Mouse (Mus musculus) heart, embryonic 10.5 days (tissue): ENCODE measurements around the gene Mpv17l2. TPM values are rescaled to one million over a fixed set of nuclear protein-coding genes. Genes with fewer than 3 reads are reported as not detected.

Experiments used
- DNase-seq: peaks from one replicate; pipeline ENCODE4 v3.0.0-alpha.2; 2017; ENCODE audit warnings: low spot score
- H3K27ac ChIP-seq: fragments of 300-500 bp; sonication (generic); 2 replicates; pipeline ENCODE4 v1.5.1; 2016; ENCODE audit warnings: mild to moderate bottlenecking
- H3K27me3 ChIP-seq: fragments of 300-500 bp; sonication (generic); 2 replicates; pipeline ENCODE4 v1.6.1; 2016; ENCODE audit warnings: mild to moderate bottlenecking; ENCODE audit not compliant: poor library complexity, insufficient read depth, severe bottlenecking
- H3K36me3 ChIP-seq: fragments of 300-500 bp; sonication (generic); 2 replicates; pipeline ENCODE4 v1.6.1; 2016; ENCODE audit warnings: mild to moderate bottlenecking, moderate library complexity
- H3K4me1 ChIP-seq: fragments of 300-500 bp; sonication (generic); 2 replicates; pipeline ENCODE4 v1.6.1; 2016; ENCODE audit warnings: mild to moderate bottlenecking
- H3K4me3 ChIP-seq: fragments of 300-500 bp; sonication (generic); 2 replicates; pipeline ENCODE4 v1.5.1; 2016; ENCODE audit warnings: mild to moderate bottlenecking, moderate library complexity
- H3K9me3 ChIP-seq: fragments of 300-500 bp; sonication (generic); 2 replicates; pipeline ENCODE4 v1.6.1; 2016; ENCODE audit warnings: mild to moderate bottlenecking, moderate library complexity
- WGBS: fragments of 180-500 bp; shearing (Covaris S2); methylation state at CpG from one replicate; pipeline ENCODE4 v1.1.7; 2016; 5-methylcytosine and 5-hydroxymethylcytosine counted together
- polyA plus RNA-seq: library from polyadenylated mRNA; unstranded; fragments of >200 nt; fragmentation: Nextera tagmentation; extraction: Ambion mirVana; gene quantifications from 2 replicates; pipeline ENCODE4 v1.2.1, GENCODE M21; 2016

Gene Mpv17l2
- polyA plus RNA-seq, 1 experiment from 2014 or later: 39.0 TPM

DNA sequence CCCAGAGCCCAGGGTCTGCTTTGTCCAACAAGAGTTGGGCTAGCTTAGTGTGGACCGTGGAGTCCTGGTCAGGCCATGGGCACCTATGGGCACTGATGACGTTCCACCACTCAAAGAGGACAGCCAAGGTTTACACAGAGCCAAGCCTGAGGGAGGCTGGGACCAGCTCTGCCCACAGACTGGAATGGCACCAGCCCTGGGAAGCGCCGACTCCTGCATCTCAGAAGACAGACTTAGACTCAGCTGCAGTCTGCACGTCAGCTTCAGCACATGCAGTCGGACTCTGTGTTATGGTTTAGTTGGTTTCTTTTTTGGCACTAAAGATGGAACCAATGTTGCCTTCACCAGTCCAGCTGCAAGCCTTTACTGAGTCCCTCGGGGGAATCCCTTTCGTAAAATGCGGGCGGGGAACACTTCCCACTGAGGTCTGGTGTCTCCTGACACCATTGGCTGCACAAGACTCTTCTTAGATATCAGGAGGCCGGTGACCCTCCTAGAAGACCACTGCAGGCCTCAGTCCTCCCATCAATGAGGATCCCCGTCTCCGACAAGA lies 10.5 kb downstream of the Mpv17l2 start:
- H3K36me3 ChIP-seq: no peaks in the 10 kb centered on the region
- 79% methylated on average over 13 of the region's 13 CpGs for WGBS
- DNase-seq: peak; percentile 68
- H3K4me3 ChIP-seq: no peak overlapping the region
- H3K9me3 ChIP-seq: no peaks in the 10 kb centered on the region
- H3K27ac ChIP-seq: no peak overlapping the region
- H3K27me3 ChIP-seq: peaks cover 54% of the 10 kb centered on the region
- H3K4me1 ChIP-seq: peaks cover 28% of the 10 kb centered on the region

DNA sequence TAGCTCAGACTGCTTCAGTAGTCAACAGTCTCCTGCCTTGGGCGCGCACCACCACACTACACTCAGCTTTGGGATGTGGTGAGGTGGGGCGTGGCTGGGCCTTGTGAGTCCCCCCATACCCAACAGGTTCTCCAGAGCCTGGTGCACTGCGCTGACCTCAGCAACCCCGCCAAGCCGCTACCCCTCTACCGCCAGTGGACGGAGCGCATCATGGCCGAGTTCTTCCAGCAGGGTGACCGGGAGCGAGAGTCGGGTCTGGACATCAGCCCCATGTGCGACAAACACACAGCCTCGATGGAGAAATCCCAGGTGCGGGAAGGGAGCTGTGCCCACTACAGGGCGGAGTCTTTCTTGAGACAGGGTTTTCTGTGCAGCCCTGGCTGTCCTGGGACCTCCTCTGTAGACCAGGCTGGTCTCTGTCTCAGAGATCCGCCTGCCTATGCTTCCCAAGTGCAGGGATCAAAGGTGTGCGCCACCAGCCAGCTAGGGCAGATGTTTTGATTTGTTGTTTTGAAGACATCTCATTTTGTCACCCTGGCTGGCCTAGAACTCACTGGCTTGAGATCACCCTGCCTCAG lies 11.6 kb downstream of the Mpv17l2 start:
- 67% methylated on average over 19 of the region's 19 CpGs for WGBS
- Histone ChIP-seq H3K27me3 (peaks cover 64% of the 10 kb centered on the region), H3K9me3 (no peaks in the 10 kb centered on the region), H3K4me1 (peaks cover 20% of the 10 kb centered on the region), H3K27ac (no peak overlapping the region), H3K36me3 (no peaks in the 10 kb centered on the region), H3K4me3 (no peak overlapping the region)
- peak; percentile 73 for DNase-seq

DNA sequence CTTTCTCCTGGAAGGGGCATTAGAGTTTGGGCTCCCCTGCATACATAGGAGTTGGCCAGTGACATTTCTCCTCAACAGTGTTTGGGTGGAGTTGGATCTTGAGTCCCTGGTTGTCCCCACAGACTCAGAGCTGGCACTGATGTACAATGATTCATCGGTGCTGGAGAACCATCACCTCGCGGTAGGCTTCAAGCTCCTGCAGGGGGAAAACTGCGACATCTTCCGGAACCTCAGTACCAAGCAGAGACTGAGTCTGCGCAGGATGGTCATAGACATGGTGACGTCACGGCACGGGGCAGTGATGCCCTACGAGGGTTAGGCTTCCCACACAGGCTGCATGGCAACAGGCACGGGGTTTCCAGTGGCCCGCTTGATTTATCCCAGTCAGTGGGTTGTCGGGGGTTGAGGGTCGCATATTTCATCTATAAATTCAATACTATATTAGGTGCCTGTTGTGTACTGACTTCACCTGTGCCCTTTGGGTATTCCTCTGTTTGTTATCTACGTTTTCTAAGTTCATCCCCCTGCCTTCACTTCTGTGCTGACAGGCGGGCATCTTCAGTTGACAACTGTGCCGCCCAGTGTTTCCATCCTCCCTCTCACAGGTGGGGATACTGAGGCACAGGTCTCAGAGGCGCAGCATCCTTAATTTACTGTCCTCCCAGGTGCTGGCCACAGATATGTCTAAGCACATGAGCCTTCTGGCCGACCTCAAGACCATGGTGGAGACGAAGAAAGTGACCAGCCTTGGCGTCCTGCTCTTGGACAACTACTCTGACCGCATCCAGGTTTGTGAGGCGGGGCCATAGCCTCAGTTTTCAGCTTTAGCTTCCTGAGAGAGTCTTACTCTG lies 12.3 kb downstream of the Mpv17l2 start:
- WGBS: 82% methylated on average over 23 of the region's 23 CpGs
- peaks cover 23% of the 10 kb centered on the region for H3K4me1 ChIP-seq
- no peaks in the 10 kb centered on the region for H3K9me3 ChIP-seq
- no peaks in the 10 kb centered on the region for H3K36me3 ChIP-seq
- no peak overlapping the region for H3K27ac ChIP-seq
- peaks cover 72% of the 10 kb centered on the region for H3K27me3 ChIP-seq
- H3K4me3 ChIP-seq: no peak overlapping the region
- DNase-seq: peak; percentile 73

DNA sequence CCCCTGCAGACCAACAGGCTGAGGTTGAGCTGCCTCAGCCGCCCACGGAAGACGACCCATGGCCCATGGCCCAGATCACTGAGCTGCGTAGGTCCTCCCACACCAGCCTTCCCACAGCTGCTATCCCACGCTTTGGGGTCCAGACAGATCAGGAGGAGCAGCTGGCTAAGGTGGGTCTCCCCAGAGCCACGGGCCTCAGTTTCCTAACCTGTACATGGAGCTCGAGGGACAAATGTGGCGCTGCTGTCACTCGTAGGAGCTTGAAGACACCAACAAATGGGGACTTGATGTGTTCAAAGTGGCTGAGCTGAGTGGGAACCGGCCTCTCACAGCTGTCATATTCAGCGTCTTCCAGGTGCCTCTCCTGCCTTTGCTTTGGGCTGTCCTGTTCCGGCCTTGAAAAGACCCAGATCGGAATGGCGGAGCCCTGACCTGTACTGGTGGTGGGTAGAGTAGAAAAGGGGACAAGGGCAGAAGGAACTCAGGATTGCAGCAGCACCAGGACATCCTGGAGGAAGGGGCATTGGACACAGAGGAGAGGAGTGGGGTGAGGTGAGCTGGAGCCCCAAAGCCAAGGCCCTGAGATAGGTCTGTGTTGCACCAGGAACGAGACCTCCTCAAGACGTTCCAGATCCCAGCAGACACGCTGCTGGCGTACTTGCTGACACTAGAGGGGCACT lies 13.4 kb downstream of the Mpv17l2 start:
- Histone ChIP-seq H3K4me3 (no peak overlapping the region), H3K27ac (no peak overlapping the region), H3K4me1 (peaks cover 24% of the 10 kb centered on the region), H3K27me3 (peaks cover 83% of the 10 kb centered on the region), H3K36me3 (no peaks in the 10 kb centered on the region), H3K9me3 (no peaks in the 10 kb centered on the region)
- no peak for DNase-seq
- WGBS: 79% methylated on average over 18 of the region's 18 CpGs

DNA sequence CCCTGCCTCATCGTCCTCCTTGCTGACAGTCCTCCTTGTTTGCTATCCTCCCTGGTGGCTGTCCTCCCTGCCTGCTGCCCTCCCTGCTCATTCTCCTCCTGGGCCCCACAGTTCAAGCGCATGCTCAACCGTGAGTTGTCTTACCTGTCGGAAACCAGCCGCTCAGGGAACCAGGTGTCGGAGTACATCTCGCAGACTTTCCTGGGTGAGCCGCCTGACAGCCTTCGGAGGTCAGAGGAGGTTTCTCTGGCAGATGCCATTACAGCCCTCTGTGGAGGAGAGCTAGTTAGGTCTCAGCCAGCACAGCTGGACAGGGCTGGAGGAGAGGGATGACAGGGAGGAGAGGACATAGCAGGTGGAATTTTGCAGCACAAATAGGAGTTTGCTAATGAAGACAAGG lies 14.1 kb downstream of the Mpv17l2 start:
- Histone ChIP-seq H3K9me3 (no peaks in the 10 kb centered on the region), H3K27me3 (peaks cover 90% of the 10 kb centered on the region), H3K36me3 (no peaks in the 10 kb centered on the region), H3K27ac (no peak overlapping the region), H3K4me1 (peaks cover 31% of the 10 kb centered on the region), H3K4me3 (no peak overlapping the region)
- DNase-seq: no peak
- WGBS: 65% methylated on average over 9 of the region's 9 CpGs

DNA sequence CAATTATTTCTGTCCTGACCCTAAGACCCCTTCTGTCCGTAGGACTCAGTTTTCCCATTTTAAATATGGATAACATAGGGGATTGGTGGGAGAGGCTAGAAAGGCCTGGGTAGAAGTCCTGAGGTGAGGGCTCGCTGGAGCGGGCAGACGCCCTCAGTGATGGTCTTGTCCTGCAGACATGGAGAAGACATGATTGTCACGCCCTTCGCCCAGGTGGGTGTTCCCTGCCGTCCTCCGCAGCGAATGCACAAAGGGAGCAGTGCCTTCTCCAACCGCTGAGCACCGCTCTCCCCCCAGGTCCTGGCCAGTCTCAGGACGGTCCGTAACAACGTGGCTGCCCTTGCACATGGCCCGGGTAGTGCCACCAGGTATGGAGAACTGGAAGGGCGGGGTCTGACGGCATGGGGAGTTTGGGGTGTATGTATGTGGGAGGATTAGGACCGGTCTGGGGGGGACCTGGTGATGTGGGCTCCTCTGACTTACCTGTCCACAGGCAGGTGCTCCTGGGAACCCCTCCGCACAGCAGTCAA lies 15.0 kb downstream of the Mpv17l2 start:
- Histone ChIP-seq H3K36me3 (no peaks in the 10 kb centered on the region), H3K27me3 (peaks cover 95% of the 10 kb centered on the region), H3K4me3 (no peak overlapping the region), H3K9me3 (no peaks in the 10 kb centered on the region), H3K4me1 (peaks cover 40% of the 10 kb centered on the region), H3K27ac (no peak overlapping the region)
- WGBS: 49% methylated on average over 19 of the region's 19 CpGs
- DNase-seq: no peak

DNA sequence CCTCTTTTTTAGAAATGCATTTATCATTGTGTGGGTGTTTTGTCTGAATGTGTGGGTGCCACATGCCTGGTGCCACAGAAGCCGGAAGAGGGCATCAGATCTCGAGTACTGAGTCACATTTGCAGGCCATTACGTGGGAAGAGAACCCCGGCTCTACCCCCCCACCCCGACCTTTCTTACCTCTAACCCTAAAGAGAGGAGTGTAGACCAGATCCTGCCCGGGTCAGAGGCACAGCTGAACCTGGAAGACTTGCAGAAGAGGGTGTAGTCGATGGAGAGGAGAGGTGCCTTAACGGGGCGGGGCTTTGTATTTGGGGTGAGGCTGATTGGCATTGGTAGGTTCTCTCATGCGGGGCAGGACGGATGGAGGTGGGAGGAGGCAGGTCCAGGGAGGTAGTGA lies 15.9 kb downstream of the Mpv17l2 start:
- no peak overlapping the region for H3K27ac ChIP-seq
- H3K9me3 ChIP-seq: no peaks in the 10 kb centered on the region
- H3K4me3 ChIP-seq: no peak overlapping the region
- peaks cover 93% of the 10 kb centered on the region for H3K27me3 ChIP-seq
- no peaks in the 10 kb centered on the region for H3K36me3 ChIP-seq
- no peak for DNase-seq
- H3K4me1 ChIP-seq: peaks cover 40% of the 10 kb centered on the region
- 45% methylated on average over 11 of the region's 11 CpGs for WGBS

DNA sequence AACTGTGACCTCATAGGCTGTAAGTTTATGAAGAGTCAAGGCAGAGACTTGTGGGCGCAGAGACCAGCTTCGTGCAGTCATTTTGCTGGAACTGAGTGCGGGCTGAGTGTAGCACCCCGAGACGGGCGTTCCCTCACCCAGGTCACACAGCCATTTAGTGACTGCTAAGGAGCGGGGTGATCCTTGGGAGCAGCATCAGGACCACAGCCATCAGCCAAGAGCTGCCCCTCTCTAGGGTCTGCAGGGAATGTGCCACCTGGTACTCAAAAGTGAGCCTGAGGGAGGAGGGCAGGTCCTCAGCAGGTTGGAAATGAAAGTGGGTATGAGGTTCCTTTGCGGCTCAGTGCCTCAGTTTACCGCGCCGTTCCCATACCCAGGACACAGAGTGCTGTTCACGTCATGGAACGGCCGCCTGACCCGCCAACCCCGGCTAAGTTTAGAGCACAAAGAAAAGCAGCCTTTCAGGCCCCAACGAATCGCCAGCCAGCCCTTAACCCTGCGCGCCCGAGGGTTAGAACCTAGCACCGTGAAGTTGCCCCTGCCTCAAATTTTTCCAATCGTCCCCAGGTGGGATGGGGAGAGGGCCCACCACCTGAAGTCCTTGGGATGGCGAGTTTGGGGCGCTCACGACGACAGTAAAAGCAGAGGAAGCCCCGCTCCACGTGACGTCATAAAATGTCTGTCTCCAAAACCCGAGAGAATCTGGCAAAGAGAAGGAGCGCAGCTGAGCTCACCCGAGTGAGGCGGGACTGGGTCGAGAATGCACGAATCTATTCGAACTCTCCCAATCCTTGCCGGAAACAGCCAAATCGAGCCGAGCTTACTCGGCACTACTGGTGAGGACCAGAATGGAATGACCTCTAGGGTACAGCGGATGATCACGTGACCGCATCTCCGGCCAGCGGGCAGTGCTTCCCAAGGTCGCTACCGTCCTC lies 16.8 kb downstream of the Mpv17l2 start:
- Histone ChIP-seq H3K27me3 (peaks cover 85% of the 10 kb centered on the region), H3K4me3 (peak overlapping the region; percentile 52), H3K27ac (peak overlapping the region; percentile 48; the same call in 1 of the 2 replicates), H3K36me3 (no peaks in the 10 kb centered on the region), H3K4me1 (peaks cover 40% of the 10 kb centered on the region), H3K9me3 (no peaks in the 10 kb centered on the region)
- WGBS: 4% methylated on average over 48 of the region's 48 CpGs
- DNase-seq: no peak

DNA sequence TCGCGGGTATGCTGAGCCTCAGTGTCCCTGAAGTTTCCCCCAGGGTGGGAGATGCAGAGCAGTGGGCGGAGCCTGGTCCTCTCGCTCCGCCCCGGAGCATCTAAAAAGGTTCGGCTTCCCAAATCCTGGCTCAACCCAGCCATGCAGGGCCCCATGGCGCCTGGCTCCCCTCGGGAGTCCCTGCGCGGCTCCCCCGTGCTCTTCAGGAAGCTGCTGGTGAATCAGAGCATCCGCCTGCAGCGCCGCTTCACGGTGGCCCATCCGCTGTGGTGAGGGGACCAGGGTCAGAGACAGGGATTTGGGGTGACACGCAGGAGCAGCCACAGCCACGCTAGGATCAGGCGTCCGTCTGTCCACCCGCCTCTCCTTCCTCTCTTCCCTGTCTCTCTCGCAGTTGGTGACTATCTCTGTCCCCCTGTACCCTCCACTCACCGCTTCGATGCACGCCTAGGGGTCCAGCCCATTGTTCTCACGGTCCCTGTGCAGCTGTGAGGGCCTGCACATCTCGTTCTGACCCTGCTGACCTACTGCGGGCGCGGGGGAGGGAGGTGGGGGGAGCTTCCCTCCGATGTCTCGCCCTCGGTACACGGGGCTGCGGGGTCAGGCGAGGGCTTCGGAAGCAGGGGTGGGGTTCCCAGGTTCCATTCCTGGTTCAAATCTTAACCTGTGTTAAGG lies 17.6 kb downstream of the Mpv17l2 start:
- peaks cover 40% of the 10 kb centered on the region for H3K4me1 ChIP-seq
- no peaks in the 10 kb centered on the region for H3K9me3 ChIP-seq
- peak overlapping the region; percentile 52 for H3K4me3 ChIP-seq
- H3K27ac ChIP-seq: 0 out of 2 replicates have a peak overlapping the region, but pooled peaks have one; percentile 31
- no peaks in the 10 kb centered on the region for H3K36me3 ChIP-seq
- DNase-seq: no peak
- H3K27me3 ChIP-seq: peaks cover 77% of the 10 kb centered on the region
- 2% methylated on average over 38 of the region's 38 CpGs for WGBS

DNA sequence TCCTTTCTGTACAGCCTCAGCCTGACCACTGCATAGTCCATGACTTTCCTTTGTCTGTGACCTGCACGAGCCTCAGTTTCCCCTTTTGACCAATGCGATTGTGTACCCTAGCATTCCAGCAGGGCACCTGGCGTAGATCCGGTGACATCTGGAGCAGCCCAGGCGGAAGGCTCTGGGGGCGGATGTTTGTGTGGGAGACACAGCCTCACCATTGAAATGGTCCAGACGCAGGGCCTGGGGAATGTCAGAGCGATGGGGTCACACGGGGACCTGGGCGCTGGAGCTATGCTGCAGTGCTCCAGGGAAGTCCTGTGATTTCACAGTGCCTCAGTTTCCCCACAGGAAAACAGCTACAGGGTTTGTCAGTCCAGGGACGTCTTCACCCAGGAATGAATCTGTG lies 18.6 kb downstream of the Mpv17l2 start:
- Histone ChIP-seq H3K4me3 (no peak overlapping the region), H3K36me3 (no peaks in the 10 kb centered on the region), H3K27ac (0 out of 2 replicates have a peak overlapping the region, but pooled peaks have one; percentile 32), H3K27me3 (peaks cover 75% of the 10 kb centered on the region), H3K9me3 (no peaks in the 10 kb centered on the region), H3K4me1 (peaks cover 40% of the 10 kb centered on the region)
- WGBS: 29% methylated on average over 11 of the region's 11 CpGs
- no peak for DNase-seq

DNA sequence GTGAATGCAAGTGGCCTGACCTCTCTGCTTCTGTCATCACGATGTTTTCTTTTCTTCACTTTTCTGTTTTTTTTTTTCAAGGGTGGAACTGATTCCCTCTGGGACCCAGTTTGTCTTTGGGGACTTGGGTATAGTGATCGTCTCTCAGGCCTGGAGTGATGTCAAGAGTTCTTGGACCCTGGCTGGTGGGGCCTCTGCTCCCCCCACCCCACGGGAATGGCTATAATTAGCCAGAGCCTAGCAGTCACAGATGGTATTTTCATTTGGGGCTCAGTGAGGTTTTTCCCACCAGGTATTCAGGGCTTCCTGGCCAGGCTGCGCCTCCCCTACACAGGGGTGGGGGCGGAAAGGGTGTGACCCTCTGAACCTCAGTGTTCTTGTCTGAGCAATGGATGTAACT lies 19.1 kb downstream of the Mpv17l2 start:
- H3K4me1 ChIP-seq: peaks cover 40% of the 10 kb centered on the region
- 56% methylated on average over 5 of the region's 5 CpGs for WGBS

More for the DNA sequence above, 19.1 kb downstream of the Mpv17l2 start:
- Histone ChIP-seq H3K4me3 (no peak overlapping the region), H3K36me3 (no peaks in the 10 kb centered on the region), H3K27me3 (peaks cover 74% of the 10 kb centered on the region), H3K9me3 (no peaks in the 10 kb centered on the region), H3K27ac (0 out of 2 replicates have a peak overlapping the region, but pooled peaks have one; percentile 32)
- no peak for DNase-seq
